Mouse (Mus musculus): ENCODE results near the gene Rbms3.

Rbms3 gene

DNA sequence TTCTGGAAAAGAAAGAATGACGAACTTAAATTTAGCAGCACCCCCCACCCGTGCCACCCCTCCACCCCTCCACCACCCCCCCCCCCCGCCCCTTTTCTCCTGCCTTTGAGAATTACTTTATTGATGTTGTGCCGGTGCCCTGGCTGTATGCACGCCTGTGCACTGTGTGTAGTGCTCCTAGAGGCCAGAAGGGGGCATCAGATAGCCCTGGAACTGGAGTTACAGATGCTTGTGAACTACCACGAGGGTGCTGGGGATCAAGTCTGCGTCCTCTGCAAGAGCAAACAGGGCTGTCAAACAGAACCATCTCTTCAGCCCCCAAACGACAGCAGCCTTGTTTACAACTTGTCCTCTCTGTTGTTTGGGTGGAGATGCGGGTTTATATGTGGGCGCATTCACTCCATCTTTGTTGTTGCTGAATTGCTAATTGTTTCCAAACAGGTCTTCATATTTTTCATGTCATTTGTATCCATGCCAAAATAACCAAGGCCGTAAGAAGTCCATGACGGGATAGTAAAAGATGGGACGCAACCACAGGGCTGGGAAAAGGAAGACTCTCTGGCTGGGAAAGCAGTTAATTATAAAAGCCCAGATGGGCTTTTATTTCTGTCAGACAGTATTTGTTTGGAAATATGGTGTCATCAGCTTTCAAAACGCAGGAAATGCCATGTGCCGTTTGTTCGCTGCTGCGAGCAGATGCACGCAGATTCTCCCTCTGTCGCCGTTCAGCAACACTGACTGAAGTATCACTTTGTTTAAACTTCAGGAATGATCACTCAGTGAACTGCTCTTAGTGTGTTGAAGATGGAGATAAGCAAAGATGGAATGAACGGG lies 652.9 kb downstream of the Rbms3 start:
- no peak for DNase-seq (ENCODE audit: low read depth)

- DNase-seq (ENCODE audit: low read depth), result no peak
These were observed 654.4 kb downstream of the Rbms3 start for GRCm38 (mm10) chr9:116975269-116975668.

GRCm38 (mm10) chr9:116974134-116974533 lies 655.6 kb downstream of the Rbms3 start:
- no peak for DNase-seq (ENCODE audit: low read depth)

DNA sequence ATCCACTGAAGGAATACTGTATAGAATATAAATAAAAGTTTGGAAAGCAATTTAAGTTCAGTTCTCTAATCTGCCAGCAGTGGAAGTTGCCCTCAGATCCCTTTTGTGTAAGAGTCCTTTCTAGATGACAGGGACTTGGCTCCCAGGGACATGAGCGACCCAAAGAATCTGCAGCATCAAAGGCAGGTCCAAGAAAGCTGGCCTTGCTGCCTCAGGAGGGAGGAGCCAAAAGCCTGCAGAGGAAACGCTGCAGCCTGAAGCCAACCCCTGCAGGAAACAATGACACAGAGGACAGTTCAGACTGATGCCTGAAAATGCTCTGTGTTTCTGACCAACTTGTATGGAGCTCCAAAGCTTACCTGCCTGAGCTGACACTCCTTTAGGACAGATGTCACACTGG lies 656.1 kb downstream of the Rbms3 start:
- DNase-seq (ENCODE audit: low read depth), result no peak

DNA sequence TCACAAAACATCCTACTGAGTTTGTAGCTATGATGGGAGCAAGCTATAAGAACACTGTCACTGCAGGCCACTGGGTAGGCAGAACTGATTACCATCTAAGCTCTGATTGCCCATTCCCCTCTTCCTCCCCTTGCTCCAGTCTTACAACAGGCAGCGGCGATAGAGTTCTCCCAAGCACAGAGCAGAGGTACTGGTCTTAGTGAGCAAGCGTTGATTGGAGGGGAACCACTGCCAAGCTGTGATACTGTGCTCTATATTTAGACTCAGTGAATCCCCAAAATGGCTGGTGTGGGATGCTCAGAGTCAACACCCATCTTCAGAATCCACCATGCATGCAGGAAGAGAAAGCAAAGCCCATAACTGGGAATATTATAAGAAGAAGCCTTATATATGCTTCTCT lies 662.4 kb downstream of the Rbms3 start:
- DNase-seq (ENCODE audit: low read depth), result no peak

DNA sequence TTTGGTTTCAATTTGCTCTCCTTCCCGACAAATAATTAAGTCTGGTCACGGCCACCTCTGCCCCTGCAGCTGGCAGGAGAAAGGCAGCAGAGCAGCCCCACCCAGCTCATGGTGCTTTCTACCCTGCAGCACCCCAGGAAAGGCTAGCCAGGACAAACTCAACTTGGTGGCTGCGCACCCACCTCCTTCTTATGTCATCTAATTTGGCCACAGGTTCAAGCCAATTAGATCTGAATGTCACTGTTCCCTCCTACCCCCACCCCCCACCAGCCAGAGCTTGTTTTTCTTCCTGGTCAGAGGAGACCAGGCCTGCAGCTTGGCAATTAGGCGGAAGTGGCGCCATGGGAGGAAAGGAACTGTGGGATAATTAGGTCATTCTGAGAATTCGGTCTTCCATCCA lies 664.0 kb downstream of the Rbms3 start:
- DNase-seq (ENCODE audit: low read depth), result no peak

- DNase-seq (ENCODE audit: low read depth), result no peak
These were observed 673.6 kb downstream of the Rbms3 start for GRCm38 (mm10) chr9:116956156-116956555.

DNA sequence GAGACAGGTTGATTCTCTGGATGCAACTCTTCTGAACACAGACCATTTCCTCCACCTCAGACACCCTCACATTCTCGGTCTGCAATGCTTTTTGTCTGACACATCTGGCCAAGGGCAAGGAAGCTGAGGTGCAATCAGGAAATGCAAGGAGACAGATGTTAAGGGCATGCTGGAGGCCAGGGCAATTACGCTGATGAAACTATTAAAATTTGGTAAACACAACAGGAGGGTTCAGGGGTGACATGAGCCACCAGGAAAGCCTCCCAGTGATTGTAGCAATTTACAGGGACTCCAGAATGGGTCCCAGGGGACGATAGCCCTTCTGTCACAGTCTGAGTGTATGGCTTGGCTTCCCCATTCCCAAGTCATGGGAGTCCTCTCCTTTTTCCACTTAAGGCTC lies 681.5 kb downstream of the Rbms3 start:
- DNase-seq (ENCODE audit: low read depth), result no peak

DNA sequence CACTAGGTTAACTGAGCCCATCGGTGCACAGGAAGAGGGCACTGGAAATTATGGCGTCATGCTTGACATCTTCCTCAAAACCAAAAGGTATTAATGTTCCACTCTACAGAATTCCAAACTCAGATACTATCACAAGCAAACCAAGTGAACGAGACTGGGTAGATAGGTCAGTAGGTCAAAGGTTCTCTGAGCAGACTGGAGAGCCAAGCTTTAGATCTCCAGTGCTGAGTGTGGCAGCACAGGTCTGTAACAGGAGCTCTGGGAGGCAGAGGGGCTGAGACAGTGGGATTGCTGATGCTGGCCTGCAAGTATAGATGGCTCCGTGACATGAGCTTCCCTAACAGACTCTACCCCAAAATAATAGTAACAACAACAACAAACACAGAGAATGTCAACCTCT lies 682.3 kb downstream of the Rbms3 start:
- DNase-seq (ENCODE audit: low read depth), result no peak

- DNase-seq (ENCODE audit: low read depth), result no peak
These were observed 682.9 kb downstream of the Rbms3 start for GRCm38 (mm10) chr9:116946787-116947186.

GRCm38 (mm10) chr9:116945689-116946088 lies 684.0 kb downstream of the Rbms3 start:
- no peak for DNase-seq (ENCODE audit: low read depth)

- no peak for DNase-seq (ENCODE audit: low read depth)
These were observed 685.8 kb downstream of the Rbms3 start for GRCm38 (mm10) chr9:116943902-116944301.

- no peak for DNase-seq (ENCODE audit: low read depth)
These were observed 688.6 kb downstream of the Rbms3 start for GRCm38 (mm10) chr9:116941116-116941515.

DNA sequence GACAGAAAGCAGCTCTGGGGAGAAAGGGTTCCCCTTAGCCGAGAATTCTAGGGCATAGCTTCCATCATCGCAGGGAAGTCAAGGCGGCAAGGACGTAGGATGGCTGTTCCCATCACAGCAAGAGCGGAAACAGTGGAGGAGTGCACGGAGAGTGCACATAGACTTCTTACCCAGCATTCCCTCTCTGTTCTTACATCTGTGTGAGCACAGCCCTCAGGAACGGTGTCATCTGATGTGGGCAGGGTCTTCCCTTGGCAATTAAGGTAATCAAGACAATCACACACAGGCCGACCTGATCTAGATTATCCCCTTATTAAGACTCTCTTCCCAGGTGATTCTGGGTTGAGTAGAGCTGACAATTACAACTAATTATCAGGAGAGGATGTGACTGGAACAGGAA lies 689.0 kb downstream of the Rbms3 start:
- no peak for DNase-seq (ENCODE audit: low read depth)

DNA sequence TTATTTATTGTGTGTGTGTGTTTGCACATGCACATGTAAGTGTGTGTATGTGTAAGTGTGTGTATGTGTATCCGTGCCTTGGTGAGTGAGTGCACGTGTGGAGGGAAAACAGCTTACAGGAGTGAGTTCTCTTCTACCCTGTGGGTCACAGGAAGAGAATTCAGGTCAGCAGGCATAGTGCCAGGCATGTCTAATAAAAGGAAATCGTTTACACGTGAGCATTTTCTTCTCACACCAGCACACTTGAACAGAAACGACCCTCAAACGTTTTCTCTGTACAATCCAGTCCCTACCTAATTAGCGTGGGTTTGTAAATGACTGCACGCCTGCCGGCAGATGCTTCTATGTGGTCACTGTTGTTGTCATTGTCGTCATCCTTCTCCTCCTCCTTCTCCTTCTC lies 701.4 kb downstream of the Rbms3 start:
- no peak for DNase-seq (ENCODE audit: low read depth)

- no peak for DNase-seq (ENCODE audit: low read depth)
These were observed 706.6 kb downstream of the Rbms3 start for GRCm38 (mm10) chr9:116923151-116923550.

GRCm38 (mm10) chr9:116922561-116922960 lies 707.2 kb downstream of the Rbms3 start:
- no peak for DNase-seq (ENCODE audit: low read depth)

- DNase-seq (ENCODE audit: low read depth), result no peak
These were observed 710.2 kb downstream of the Rbms3 start for GRCm38 (mm10) chr9:116919441-116920019.

DNA sequence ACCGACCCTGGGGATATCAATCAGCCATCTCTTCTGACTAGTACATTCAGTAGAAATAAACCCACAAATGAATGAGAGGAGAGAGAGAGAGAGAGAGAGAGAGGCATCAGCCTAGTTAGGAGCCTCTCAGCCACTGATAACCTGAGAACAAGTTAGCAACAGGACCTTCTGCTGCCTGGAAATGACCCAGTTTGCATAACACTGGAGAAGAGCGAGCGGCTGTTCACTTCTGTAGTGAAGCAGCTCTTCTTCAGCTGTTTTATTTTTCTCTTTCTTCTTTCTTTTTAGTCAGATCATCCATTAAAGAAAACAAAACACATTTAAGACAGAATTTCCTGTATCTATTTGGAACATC lies 717.2 kb downstream of the Rbms3 start:
- DNase-seq (ENCODE audit: low read depth), result no peak

DNA sequence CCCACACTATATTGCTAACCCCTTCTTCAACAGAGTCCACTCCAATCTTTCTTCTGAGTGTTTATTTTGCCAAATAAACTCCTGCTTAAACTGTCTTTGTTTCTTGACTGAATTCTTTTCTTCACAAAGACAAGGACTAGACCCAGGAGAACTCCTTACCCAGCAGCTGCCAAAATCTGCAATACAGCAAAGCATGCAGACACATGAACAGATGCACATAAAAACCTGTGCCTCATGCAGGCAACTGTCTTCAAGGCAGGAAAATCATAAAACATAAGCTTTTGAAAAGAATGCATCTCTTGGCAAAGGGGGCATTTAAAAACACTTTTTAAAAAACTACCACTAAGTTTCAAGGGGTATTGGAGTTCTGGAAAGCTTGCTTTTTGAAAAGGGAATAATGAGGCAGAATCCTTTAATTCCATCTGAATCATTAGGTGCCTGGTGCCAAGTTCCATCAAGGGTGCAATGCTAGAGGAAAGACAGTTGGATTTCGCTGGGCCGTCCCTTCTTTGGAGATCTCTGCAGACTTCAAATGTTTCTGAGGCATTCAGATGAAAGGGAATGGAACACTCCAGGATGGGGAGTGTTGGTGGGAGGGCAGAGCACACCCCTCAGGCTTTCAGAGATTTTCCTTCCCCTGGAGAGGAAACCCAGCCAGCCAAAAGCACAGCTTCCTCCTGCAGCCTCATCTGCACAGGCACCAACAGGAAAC lies 717.8 kb downstream of the Rbms3 start:
- DNase-seq (ENCODE audit: low read depth), result no peak

- no peak for DNase-seq (ENCODE audit: low read depth)
These were observed 720.2 kb downstream of the Rbms3 start for GRCm38 (mm10) chr9:116909511-116909910.

GRCm38 (mm10) chr9:116906955-116907354 lies 722.8 kb downstream of the Rbms3 start:
- no peak for DNase-seq (ENCODE audit: low read depth)

DNA sequence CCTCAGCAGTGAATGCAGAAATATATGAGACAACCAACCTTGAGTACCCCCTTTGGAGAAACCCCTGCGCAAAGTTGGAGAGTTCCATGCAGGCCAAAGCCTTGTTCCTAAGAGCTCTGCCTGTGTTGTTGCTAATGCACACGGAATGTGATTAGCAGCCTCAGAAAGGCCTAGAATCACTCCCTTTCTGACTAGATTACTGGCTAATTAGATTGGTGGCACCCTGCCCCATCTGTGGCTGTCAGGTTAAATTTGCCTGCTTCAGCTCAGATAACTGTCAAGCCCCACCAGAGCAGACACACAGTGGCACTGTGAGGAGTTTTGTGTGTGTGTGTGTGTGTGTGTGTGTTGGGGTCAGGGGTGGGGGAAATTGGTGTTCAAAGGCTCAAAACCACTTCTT lies 724.1 kb downstream of the Rbms3 start:
- no peak for DNase-seq (ENCODE audit: low read depth)
